Mouse (Mus musculus) neural tube, embryonic 10.5 days (tissue): ENCODE measurements at regions not wholly inside any gene's neighbourhood (a gene's known extent, or its start where the extent isn't known, plus 50 kb on each side); places are given as distances from the start of the nearest gene placed in this dataset.
"Not testable (repeated sequence)": the region's sequence is repeated elsewhere in the genome, so short reads cannot be mapped to it uniquely, and the experiment has no call there.

Experiments
- DNase-seq: peaks from one replicate; pipeline ENCODE4 v3.0.0-alpha.2; 2017; ENCODE audit warnings: low spot score; ENCODE audit errors: extremely low spot score

DNA sequence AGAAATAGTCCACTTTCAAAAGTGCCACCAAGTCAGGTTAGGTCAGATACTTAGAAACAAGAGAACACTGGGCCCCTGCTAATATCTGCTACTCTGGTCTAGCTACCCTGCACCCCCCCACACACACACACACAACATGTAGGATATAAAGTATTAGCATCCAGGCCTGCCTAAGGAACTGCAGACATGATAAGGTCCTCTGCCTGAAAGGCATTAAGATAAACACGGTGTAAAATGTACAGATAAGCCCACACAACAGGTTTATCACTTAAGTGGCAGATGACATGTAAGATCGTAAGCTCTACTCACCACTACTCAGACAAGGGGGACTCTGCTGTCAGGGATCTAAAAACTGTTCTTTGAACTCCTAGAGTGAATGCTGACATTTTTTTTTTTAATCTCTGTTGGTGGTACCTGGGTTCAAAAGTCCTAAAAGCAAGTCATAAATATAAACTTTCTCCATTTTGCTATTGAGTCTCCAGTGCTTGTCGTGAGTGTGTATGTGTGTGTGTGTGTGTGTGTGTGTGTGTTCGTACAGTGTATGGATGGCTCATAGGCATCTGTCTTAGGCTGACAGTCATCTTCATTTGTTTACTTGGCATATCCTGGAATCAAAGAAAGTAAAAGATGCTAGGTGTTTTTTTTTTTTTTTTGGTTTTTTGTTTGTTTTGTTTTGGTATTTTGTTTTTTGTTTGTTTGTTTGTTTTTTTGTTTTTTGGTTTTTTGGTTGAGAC is 52.2 kb downstream of the Gm9817 start:
- no peak for DNase-seq

DNA sequence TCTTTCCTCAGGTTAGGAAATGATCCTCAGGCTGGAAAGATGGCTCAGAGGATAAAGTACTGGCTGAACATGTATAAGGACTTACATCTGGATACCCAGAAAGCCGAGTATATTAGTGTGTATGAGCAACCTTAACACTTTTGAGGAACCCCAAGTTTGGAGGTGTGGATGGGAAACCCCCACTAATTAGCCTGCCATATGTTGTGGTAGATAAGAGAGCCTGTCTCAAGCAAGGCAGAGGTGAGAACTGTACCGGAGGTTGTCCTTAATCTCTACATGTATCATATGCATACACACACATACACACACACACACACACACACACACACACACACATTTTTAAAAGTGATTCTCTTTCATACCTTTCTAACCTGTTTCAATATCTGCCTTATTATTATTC is 62.1 kb downstream of the Gm9817 start:
- no peak for DNase-seq

DNA sequence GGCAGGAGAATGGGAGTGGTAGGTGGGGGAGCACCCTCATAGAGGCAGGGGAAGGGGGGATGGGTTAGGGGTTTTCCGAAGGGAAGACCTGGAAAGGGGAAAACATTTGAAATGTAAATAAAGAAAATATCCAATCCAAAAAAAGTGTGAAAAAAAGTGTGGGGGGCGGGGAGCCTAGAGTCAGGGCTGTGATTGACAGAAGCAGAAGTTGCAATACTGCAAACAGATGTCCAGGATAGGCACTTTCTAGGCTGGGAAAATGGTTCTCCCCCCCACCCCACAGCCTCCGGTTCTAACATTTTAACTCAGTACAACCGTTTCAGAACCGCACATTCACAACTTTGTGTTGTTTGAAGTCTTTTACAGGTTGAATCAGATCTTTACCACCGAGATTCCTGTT is 66.6 kb downstream of the Gm9817 start:
- DNase-seq, result no peak

DNA sequence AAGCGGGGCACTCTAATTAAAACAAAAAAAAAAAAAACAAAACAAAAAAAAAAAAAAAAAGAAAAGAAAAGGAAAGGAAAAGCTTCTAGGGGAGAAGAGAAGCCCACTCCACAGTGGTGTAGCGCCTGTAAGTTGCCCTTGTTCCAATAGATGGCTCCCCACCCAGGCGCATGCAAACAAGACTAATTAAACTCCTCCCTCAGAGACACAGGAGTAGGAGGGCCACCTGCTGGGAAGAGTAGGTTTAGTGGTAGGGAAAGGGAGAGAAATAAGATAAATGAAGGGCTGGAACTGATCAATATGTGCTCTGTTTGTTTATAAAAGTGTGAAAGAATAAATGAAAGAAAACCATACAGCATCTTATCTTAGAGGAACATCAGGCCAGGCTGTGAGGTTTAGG is 77.7 kb downstream of the Gm9817 start:
- no peak for DNase-seq

GRCm38 (mm10) chr13:45156982-45157381 is 78.5 kb downstream of the Gm9817 start:
- DNase-seq, result no peak

GRCm38 (mm10) chr13:45160281-45160680 is 81.8 kb downstream of the Gm9817 start:
- DNase-seq, result no peak

DNA sequence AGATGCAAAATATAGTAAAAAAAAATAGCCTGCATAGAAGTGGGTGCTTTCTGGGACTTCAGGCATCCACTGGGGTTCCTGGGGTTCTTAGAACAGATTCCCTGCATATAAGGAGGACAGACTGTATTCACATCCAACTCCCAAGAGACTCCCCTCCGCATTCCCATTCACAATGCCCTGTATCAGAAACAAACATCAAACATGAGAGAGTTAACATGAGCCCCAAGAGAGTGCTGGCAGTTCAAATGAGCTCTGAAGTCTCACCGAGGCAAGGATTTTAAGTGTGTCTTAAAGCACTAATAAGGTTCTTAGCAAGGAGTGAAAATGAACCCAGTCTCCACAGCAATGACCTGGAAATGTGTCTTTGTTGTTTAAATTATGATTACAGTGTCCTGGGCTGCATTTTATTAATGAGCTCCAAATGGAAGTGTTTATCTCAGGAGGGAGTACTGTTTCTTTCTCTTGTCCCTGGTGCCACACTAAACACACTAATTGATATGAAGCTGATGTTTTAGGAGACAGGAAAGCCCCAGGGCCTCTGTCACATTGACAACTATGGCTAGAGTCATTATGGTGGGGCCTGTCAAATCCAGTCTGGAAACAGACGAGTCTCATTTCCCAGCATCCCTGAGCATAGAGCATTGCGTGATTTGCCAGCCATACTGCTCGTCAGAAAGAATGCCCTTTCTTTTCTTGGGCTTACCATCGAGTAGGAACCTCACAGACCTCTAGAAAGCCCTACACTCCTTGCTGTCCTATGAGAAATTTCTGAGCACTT is 85.7 kb downstream of the Gm9817 start:
- DNase-seq, result no peak

DNA sequence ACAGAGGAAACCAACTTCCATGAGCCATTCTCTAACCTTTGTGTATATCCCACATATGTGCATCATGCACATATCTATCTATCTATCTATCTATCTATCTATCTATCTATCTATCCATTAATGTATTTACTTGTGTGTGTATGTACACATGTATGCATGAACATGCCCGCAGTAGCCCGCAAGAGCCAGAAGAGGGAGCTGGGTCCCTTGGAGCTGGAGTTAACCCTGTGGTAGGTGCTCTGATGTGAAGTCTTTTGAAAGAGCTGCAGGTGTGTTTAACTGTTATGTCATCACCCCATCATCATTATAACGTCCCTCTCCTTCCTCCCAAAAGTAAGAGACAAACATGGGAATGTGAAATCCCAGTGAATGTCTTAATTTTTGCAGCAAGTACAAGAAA is 86.7 kb downstream of the Gm9817 start:
- DNase-seq, result no peak

GRCm38 (mm10) chr13:45169716-45170115 is 91.2 kb downstream of the Gm9817 start:
- DNase-seq, result no peak

DNA sequence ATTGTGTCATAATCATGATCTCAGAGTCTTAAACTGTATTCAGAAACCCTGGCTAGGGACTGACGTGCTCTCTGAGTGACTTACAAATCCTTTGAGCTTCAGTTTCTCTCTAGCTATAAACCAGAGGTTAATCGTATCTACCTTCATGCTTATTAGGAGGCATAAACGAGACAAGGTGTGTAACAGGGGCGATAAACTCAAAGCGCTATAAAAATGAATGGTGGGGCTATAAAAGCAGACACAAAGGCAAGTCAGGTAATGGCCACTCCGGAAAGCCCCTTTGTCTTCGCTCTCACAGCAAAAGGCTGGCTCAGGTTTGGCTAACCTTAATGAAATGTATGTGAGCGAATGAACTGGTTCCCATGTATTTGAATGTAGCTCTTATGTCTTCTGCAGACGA is 94.6 kb downstream of the Gm9817 start:
- DNase-seq, result no peak

DNA sequence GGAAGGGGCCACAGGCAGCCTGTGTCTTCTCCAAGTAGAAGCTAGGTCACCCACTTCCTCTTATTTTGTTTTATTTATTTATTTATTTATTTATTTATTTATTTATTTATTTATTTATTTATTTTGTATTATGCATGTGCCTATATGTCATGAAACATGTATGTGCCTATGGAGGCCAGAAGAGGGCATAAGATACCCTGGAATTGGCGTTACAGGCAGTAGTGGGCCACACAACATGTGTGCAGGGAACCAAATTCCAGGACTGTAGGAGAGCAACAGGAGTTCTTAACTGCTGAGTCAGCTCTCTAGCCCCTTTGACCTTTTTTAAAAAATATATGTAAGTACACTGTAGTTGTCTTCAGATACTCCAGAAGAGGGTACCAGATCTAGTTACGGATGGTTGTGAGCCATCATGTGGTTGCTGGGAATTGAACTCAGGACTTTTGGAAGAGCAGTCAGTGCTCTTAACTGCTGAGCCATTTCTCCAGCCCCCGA is 97.3 kb downstream of the Gm9817 start:
- DNase-seq, result not testable (repeated sequence)

- no peak for DNase-seq
Measured at GRCm38 (mm10) chr13:45181529-45182230, 103.2 kb downstream of the Gm9817 start.

DNA sequence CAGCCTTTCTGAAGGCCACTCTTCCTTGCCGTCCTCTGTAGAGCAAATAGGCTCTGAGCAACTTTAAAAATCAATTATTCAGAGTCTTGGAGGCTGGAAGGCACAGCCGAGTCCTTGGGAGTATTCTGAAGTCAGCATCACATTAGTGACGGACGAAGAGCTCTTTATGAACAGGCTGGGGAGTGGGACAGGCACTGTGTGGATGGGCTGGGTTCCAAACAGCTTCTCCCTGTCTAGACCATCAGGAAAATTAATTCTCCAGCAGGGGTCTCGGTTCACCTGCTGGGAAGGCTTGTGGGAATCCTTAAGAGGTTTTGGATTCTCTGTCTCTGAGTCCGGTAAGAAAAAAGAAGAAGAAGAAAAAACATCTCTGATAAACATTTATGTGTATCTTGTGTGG is 110.9 kb downstream of the Gm9817 start:
- DNase-seq, result no peak

GRCm38 (mm10) chr13:45190151-45190550 is 111.7 kb downstream of the Gm9817 start:
- DNase-seq, result no peak

- no peak for DNase-seq
Measured at GRCm38 (mm10) chr13:45192079-45192478, 113.6 kb downstream of the Gm9817 start.

- DNase-seq, result no peak
Measured at GRCm38 (mm10) chr13:45195562-45195961, 117.1 kb downstream of the Gm9817 start.

DNA sequence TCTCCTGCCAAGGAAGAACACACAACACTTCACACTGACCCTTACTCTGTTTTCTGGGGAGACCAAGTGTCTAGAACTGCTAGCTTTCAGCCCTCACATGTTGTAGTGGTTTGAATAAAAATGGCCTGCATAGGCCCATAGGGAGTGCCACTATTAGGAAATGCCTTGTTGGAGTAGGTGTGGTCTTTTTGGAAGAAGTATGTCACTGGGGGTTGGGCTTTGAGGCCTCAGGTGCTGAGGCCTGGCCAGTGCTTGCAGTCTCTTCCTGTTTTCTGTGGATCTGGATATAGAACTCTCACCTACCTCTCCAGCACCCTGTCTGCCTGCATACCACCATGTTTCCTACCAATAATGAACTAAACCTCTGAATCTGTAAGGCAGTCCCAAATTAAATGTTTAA is 117.9 kb downstream of the Gm9817 start:
- DNase-seq, result no peak

- no peak for DNase-seq
Measured at GRCm38 (mm10) chr13:45200511-45201120, 122.1 kb downstream of the Gm9817 start.

DNA sequence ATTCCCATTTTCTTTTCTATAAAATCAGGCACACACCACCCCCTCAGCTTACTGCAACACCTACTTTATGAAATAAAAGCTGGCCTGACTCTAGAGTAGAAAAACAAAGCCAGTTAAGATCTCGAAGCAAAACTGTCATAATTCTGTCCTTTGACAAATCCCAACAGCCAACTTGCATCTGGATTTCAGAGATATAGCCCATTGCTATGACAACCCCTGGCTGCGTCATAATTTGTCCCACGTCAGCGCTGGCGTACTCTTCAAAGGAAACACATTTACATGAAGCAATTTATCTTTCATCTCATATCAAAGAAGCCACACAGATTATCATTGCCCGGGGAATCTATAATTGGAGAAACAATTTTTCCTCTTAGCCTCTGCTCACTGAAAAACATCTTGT is 126.4 kb downstream of the Gm9817 start:
- no peak for DNase-seq

DNA sequence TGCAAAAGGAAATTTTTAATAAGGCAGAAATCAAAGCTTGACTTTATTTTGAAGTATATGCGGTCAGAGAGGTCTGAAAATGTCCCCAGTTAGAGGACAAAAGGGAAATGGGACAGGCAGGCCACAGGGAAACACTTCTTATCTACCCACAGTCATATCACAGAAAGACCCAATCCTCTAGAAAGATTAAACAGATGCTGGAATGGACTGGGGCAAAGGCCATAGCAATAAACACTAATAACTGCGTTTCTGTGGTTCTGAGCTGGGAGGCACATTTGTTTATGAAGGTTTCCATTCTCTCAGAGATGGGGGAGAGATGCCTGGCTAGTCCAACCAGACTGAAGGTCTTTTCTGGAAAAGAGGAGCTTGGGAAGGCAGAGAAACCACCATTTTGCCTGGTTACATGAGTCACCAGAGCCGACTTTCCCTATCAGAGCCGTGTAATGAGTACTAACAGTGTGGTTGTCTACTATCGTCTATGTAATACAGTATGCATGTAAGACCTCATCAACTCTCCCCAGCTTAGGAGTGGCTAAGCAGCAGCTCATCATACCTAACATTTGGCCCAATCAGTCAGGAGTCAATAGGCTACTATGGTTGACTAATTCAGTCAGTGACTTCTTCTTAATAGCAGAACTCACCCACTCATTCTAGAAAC is 130.2 kb downstream of the Gm9817 start:
- no peak for DNase-seq

GRCm38 (mm10) chr13:45211241-45211640 is 132.7 kb downstream of the Gm9817 start:
- no peak for DNase-seq
